Mouse (Mus musculus) testis, adult 10 weeks (tissue): ENCODE results near the gene Olfr738. TPM values are rescaled to one million over a fixed set of nuclear protein-coding genes. Genes with fewer than 3 reads are reported as not detected.

ENCODE experiments used
- polyA plus RNA-seq: library from polyadenylated mRNA; stranded (reverse); fragments of 350-450 nt; fragmentation: Illumina TruSeq; extraction: RNeasy Lipid Tissue Mini Kit (QIAGEN cat#74804); gene quantifications from one replicate; pipeline ENCODE4 v1.2.3, GENCODE M21; 2014; ENCODE audit warnings: low read depth, low replicate concordance

Olfr738 gene
- polyA plus RNA-seq, result not detected

DNA sequence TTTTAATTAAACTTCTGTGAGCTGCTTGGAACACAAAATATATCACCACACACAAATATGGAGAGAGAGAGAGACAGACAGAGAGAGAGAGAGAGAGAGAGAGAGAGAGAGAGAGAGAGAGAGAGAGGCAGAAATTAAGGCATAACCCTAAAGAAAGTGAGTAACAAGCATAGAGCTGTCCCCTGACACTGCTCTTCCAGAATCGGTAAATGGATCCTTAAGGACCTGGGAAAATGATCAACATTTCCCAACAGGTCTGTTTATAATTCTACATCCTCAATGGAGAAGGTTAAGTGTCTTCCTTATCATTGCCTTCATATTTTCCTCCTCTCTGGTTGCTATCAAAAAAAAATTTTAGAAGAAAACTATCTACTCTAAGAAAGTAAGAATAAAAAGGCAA lies at the start of gene Olfr738:
Gene Olfr738 (plus strand): TSS at position 301 of the 400 bp plus-strand sequence.

DNA sequence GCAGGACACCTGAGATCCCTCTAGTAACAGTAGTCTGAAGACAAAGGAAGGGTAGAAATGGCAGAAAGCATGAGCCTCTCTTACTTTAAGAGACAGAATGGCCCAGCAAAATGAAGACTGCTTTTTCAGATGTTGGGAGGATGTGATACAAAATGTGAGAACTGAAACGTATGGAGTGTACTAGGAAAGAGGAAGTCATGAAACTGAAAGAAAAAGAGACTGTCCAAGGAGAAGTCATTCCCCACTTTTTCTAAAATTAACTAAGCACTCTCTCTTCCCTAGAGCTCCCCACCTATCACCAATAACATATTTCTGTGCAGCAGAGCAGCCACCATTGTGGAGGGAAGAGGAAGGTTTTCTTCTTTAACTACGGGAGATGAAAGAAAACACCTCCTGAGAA lies 49.8 kb upstream of the Olfr738 start, which contains the start of gene Tlr11:
Gene Tlr11 (plus strand): TSS at position 322 of the 400 bp plus-strand sequence.

DNA sequence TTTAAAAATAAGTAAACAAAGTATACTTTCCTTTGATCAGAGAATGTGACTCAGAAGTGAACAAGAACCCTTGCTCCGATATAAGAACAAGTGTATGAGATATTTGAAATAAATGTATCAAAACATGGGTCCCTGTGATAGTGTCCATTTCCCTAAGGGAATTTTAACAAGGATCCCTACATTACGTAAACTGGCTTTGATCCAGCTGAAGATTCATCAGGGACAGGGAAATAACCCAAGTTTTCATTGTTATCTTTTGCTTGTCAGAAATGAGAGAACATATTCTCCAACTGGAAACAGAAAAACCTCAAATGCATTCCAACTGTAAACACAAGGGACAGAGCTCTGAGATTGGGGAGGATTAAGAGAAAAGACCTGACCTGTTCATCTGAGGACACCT lies 26.5 kb upstream of the Olfr738 start, which contains the start of gene Olfr736:
Gene Olfr736 (plus strand): TSS at position 301 of the 400 bp plus-strand sequence.

DNA sequence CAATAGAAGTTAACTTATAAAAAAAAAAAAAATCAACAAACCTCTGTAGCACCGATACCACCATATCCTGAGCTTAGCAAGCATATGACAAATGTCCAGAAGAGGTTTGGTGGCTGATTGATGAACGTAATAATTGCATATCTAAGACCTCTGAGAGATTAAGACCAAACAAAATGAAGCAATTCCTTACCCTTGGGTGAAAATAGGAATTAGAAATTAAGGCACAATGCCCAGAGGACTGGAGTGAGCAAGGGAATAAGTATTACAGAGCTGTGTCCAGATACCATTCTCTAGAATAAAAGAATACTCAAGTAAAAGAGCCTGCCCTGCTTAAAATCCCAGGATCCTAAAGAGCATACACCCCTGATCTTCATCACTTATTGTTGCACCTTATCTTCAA lies 11.0 kb downstream of the Olfr738 start, which contains the start of gene Olfr739:
Gene Olfr739 (plus strand): TSS at position 301 of the 400 bp plus-strand sequence.

DNA sequence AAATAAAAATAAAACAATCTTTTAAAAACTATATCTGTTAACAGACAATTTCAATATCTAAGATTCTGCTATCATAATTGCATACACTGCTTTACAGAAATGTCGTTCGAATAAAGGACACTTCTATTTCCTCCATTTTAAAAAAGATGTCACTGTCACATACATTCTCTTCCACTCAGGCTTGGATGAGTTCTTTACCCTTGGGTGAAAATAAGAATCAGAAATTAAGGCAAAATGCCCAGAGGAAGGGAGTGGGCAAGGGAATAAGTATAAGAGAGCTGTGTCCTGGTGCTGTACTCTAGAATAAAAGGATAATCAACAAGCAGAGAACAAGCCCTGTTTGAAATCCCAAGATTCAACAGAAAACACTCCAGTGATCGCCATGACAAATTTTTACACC lies 37.9 kb downstream of the Olfr738 start, which contains the start of gene Olfr740:
Gene Olfr740 (plus strand): TSS at position 301 of the 400 bp plus-strand sequence.

Other genes starting within 250 kb of the Olfr738 start
- gene Olfr730, start 219.4 kb upstream of the Olfr738 start, polyA plus RNA-seq, result not detected
- gene Olfr731, start 165.7 kb upstream of the Olfr738 start, polyA plus RNA-seq, result 0.41 TPM
- 0.49 TPM for gene Olfr732, start 123.4 kb upstream of the Olfr738 start, polyA plus RNA-seq
- 0.56 TPM for gene Olfr733, start 106.0 kb upstream of the Olfr738 start, polyA plus RNA-seq
- 0.56 TPM for gene Olfr734, start 80.8 kb upstream of the Olfr738 start, polyA plus RNA-seq
- 0.63 TPM for gene Olfr735, start 58.7 kb upstream of the Olfr738 start, polyA plus RNA-seq
- gene Tlr11, start 49.7 kb upstream of the Olfr738 start, polyA plus RNA-seq, result 0.10 TPM
- gene Olfr736, start 26.4 kb upstream of the Olfr738 start, polyA plus RNA-seq, result 0.10 TPM
- gene Olfr739, start 11.1 kb downstream of the Olfr738 start, polyA plus RNA-seq, result not detected
- not detected for gene Olfr740, start 38.0 kb downstream of the Olfr738 start, polyA plus RNA-seq
- not detected for gene Olfr741, start 65.2 kb downstream of the Olfr738 start, polyA plus RNA-seq
- 0.08 TPM for gene Olfr742, start 96.0 kb downstream of the Olfr738 start, polyA plus RNA-seq
- 0.15 TPM for gene Olfr743, start 114.3 kb downstream of the Olfr738 start, polyA plus RNA-seq
- not detected for gene Olfr744, start 207.3 kb downstream of the Olfr738 start, polyA plus RNA-seq
- gene Olfr745, start 231.8 kb downstream of the Olfr738 start, polyA plus RNA-seq, result not detected
- not detected for gene Olfr746, start 239.5 kb downstream of the Olfr738 start, polyA plus RNA-seq